Comparison of ENCODE assay signal across 27 mouse cellular contexts in the genomic region with DNA sequence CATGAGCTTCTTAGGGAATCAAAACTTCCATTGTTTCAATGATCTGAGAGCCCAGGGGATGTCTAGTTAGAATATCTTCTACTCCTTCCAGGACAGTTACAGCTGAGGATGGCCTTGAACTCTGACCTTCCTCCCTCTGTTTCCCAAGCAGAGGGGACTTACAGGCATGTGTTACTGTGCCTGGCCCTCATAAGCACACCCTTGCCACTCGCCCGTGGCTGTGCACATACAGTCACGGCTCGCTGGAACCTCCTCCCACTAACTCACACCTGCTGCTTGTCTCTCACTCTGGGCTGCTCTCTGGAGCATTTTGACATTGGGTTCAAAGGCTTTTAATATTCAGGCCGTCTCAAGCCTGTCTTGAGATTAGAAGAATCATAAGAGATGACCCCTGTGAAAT. TPM values are rescaled to one million over a fixed set of nuclear protein-coding genes. Genes with fewer than 3 reads are reported as not detected.
DNase-seq lines count a peak whose midpoint lies in the region; ATAC-seq and TF ChIP-seq lines count a peak whose summit lies in the region.
"Had no signal": no experiment of that assay in that cellular context is flagged by ENCODE, and none has a peak within 500 bp of the region (broad histone marks: within the 10 kb centered on the region; RNA-seq: fewer than 3 reads in every experiment).

No protein-coding gene starts in this region.

- peak; percentile 75 for DNase-seq in heart, adult 11 months
- no peak for DNase-seq in heart, adult 2 months
- no peak for DNase-seq in kidney, postnatal 14 days
- DNase-seq in midbrain, embryonic 14.5 days, result no peak
- DNase-seq in A20 (ENCODE audit: low read depth, low spot score), result peak; percentile 9
- DNase-seq: adrenal gland, postnatal 10 days; adrenal gland, postnatal 36 days; B cell, adult 2 months; cerebellum, adult 18-20 months; cerebellum, adult 9-10 months; cerebellum, postnatal 14 days; gastrocnemius, postnatal 10 days; gastrocnemius, postnatal 36 days; heart, postnatal 10 days; heart, postnatal 36 days had no signal

- no peak for TF ChIP-seq POLR2A in heart, adult 2 months (IDR thresholded peaks at IDR 0.05; ENCODE audit: insufficient read depth, low read depth, low read length)

- no peak overlapping the region for H3K4me2 ChIP-seq in kidney, embryonic 15.5 days
- H3K4me2 ChIP-seq in midbrain, embryonic 16.5 days (ENCODE audit: low read length), result no peak overlapping the region
- no peak overlapping the region for H3K4me2 ChIP-seq in midbrain, embryonic 14.5 days (ENCODE audit: low read length)
- H3K4me2 ChIP-seq: forebrain, embryonic 13.5 days; heart, embryonic 12.5 days; heart, embryonic 15.5 days; hindbrain, embryonic 14.5 days had no signal

- H3K79me2 ChIP-seq in heart, adult 2 months (replicated peaks; ENCODE audit: control insufficient read depth, insufficient read depth, low read length), result no peaks in the 10 kb centered on the region

- no peaks in the 10 kb centered on the region for H3K9me3 ChIP-seq in kidney, embryonic 15.5 days (replicated peaks)
- H3K9me3 ChIP-seq in midbrain, embryonic 16.5 days (replicated peaks; ENCODE audit: control insufficient read depth, low read length, poor library complexity, severe bottlenecking), result no peaks in the 10 kb centered on the region
- H3K9me3 ChIP-seq in midbrain, embryonic 14.5 days (ENCODE audit: control insufficient read depth, low read length), result no peaks in the 10 kb centered on the region
- H3K9me3 ChIP-seq: forebrain, embryonic 10.5 days; forebrain, embryonic 13.5 days; G1E; heart, embryonic 12.5 days; heart, embryonic 15.5 days; hindbrain, embryonic 10.5 days had no signal

- TF ChIP-seq CTCF in heart, adult 2 months (IDR thresholded peaks at IDR 0.05), result no peak

- TF ChIP-seq EP300 in heart, adult 2 months (IDR thresholded peaks at IDR 0.05; ENCODE audit: insufficient read depth, low read depth, low read length), result no peak

- H3K4me3 ChIP-seq in heart, adult 2 months, result no peak overlapping the region
- no peak overlapping the region for H3K4me3 ChIP-seq in kidney, embryonic 15.5 days (replicated peaks)
- no peak overlapping the region for H3K4me3 ChIP-seq in midbrain, embryonic 16.5 days (ENCODE audit: low read depth, low read length)
- H3K4me3 ChIP-seq in midbrain, embryonic 14.5 days (replicated peaks; ENCODE audit: low read depth, low read length), result no peak overlapping the region
- H3K4me3 ChIP-seq: forebrain, embryonic 10.5 days; forebrain, embryonic 13.5 days; heart, embryonic 12.5 days; heart, embryonic 15.5 days; hindbrain, embryonic 10.5 days had no signal

- no peak overlapping the region for H3K27ac ChIP-seq in heart, adult 2 months
- no peak overlapping the region for H3K27ac ChIP-seq in kidney, embryonic 15.5 days
- no peak overlapping the region for H3K27ac ChIP-seq in midbrain, embryonic 16.5 days (ENCODE audit: low read length)
- no peak overlapping the region for H3K27ac ChIP-seq in midbrain, embryonic 14.5 days (replicated peaks; ENCODE audit: low read depth, low read length)
- H3K27ac ChIP-seq: forebrain, embryonic 10.5 days; forebrain, embryonic 13.5 days; heart, embryonic 15.5 days; hindbrain, embryonic 10.5 days; hindbrain, embryonic 14.5 days had no signal

- intact Hi-C loops in heart, adult 2 months (cut with DNase I), result no loop called here

- peak; percentile 78; the same call in 1 of the 2 replicates for ATAC-seq in kidney, embryonic 15.5 days (replicated peaks; ENCODE audit: low FRiP score)
- 0 out of 2 replicates have a peak, but pooled peaks have one; percentile 51 for ATAC-seq in midbrain, embryonic 16.5 days
- no peak for ATAC-seq in midbrain, embryonic 14.5 days (ENCODE audit: low FRiP score, low TSS enrichment)
- ATAC-seq: forebrain, embryonic 13.5 days; forebrain, embryonic 16.5 days; Patski had no signal

- peaks cover 6% of the 10 kb centered on the region for H3K4me1 ChIP-seq in heart, adult 2 months (ENCODE audit: control insufficient read depth, insufficient read depth, low read length)
- peaks cover 26% of the 10 kb centered on the region; the same call in 1 of the 2 replicates for H3K4me1 ChIP-seq in kidney, embryonic 15.5 days
- H3K4me1 ChIP-seq in midbrain, embryonic 16.5 days (ENCODE audit: control insufficient read depth, insufficient read depth, low read length), result peaks cover 10% of the 10 kb centered on the region; the same call in 1 of the 2 replicates
- no peaks in the 10 kb centered on the region for H3K4me1 ChIP-seq in midbrain, embryonic 14.5 days (ENCODE audit: control insufficient read depth, insufficient read depth, low read length)
- H3K4me1 ChIP-seq: hindbrain, embryonic 10.5 days had no signal

- no peak overlapping the region for H3K9ac ChIP-seq in heart, adult 2 months (ENCODE audit: low read depth, low read length)
- H3K9ac ChIP-seq in kidney, embryonic 15.5 days, result no peak overlapping the region
- H3K9ac ChIP-seq in midbrain, embryonic 16.5 days (ENCODE audit: low read depth, low read length), result no peak overlapping the region
- H3K9ac ChIP-seq in midbrain, embryonic 14.5 days (replicated peaks; ENCODE audit: low read length), result no peak overlapping the region
- H3K9ac ChIP-seq: forebrain, embryonic 13.5 days; heart, embryonic 12.5 days; heart, embryonic 15.5 days; hindbrain, embryonic 14.5 days had no signal

- 92% methylated on average over 5 of the region's 5 CpGs for WGBS in heart, adult 2 months
- WGBS in kidney, embryonic 15.5 days, result 31% methylated on average over 5 of the region's 5 CpGs
- WGBS in midbrain, embryonic 16.5 days, result 61% methylated on average over 5 of the region's 5 CpGs
- WGBS in midbrain, embryonic 14.5 days, result 72% methylated on average over 5 of the region's 5 CpGs

- H3K27me3 ChIP-seq in heart, adult 2 months (ENCODE audit: control insufficient read depth, insufficient read depth, low read length), result no peaks in the 10 kb centered on the region
- H3K27me3 ChIP-seq in kidney, embryonic 15.5 days, result no peaks in the 10 kb centered on the region
- H3K27me3 ChIP-seq in midbrain, embryonic 16.5 days (ENCODE audit: control insufficient read depth, insufficient read depth, low read depth, low read length), result no peaks in the 10 kb centered on the region
- no peaks in the 10 kb centered on the region for H3K27me3 ChIP-seq in midbrain, embryonic 14.5 days (ENCODE audit: control insufficient read depth, insufficient read depth, low read length)
- H3K27me3 ChIP-seq: CH12.LX; forebrain, embryonic 13.5 days; heart, embryonic 12.5 days; heart, embryonic 15.5 days had no signal

- peaks cover 3% of the 10 kb centered on the region; the same call in 1 of the 2 replicates for H3K36me3 ChIP-seq in heart, adult 2 months (ENCODE audit: control insufficient read depth, insufficient read depth, low read length)
- H3K36me3 ChIP-seq in kidney, embryonic 15.5 days, result no peaks in the 10 kb centered on the region
- no peaks in the 10 kb centered on the region for H3K36me3 ChIP-seq in midbrain, embryonic 16.5 days (ENCODE audit: control insufficient read depth, insufficient read depth, low read length)
- no peaks in the 10 kb centered on the region for H3K36me3 ChIP-seq in midbrain, embryonic 14.5 days (ENCODE audit: control insufficient read depth, insufficient read depth, low read length)
- H3K36me3 ChIP-seq: forebrain, embryonic 10.5 days; G1E; heart, embryonic 12.5 days; heart, embryonic 15.5 days; hindbrain, embryonic 10.5 days had no signal

RNA-seq across cellular contexts. Expression of gene Apba1, which starts 51.8 kb away (rescaled TPM):
- total RNA-seq in heart, adult 2 months (2021), result 1 to 10 TPM; 3.0 to 3.9 TPM
- 2.7 and 3.3 TPM in 2 replicates for polyA plus RNA-seq in heart, adult 2 months (2012; rRNA removed)
- polyA plus RNA-seq in kidney, embryonic 15.5 days (2015; fragmentation: Nextera tagmentation; extraction: Ambion mirVana), result 0.91 and 0.92 TPM in 2 replicates
- 10.9 and 12.3 TPM in 2 replicates for polyA plus RNA-seq in midbrain, embryonic 16.5 days (2015; fragmentation: Nextera tagmentation; extraction: Ambion mirVana)
- 10.9 and 14.1 TPM in 2 replicates for polyA plus RNA-seq in midbrain, embryonic 14.5 days (2014; fragmentation: Nextera tagmentation; extraction: Ambion mirVana)
- polyA plus RNA-seq: G1E had no signal

Comparison
In these comparisons a context has a peak if more than half of its experiments do, and no peak if none do; other contexts are left out.
1. DNase-seq: peak in heart, adult 11 months (single experiment) and A20 (single experiment); none in heart, adult 2 months (0 of 2), kidney, postnatal 14 days (single experiment) and midbrain, embryonic 14.5 days (single experiment).